Mouse (Mus musculus): ENCODE data around the gene Mettl15. TPM values are rescaled to one million over a fixed set of nuclear protein-coding genes. Genes with fewer than 3 reads are reported as not detected.

Gene Mettl15
- 7.7 and 8.5 TPM in 2 replicates for polyA plus RNA-seq (2012; rRNA removed)
- polyA plus RNA-seq (2014; fragmentation: Nextera tagmentation; extraction: Ambion mirVana), result 9.4 and 10.7 TPM in 2 replicates

DNA sequence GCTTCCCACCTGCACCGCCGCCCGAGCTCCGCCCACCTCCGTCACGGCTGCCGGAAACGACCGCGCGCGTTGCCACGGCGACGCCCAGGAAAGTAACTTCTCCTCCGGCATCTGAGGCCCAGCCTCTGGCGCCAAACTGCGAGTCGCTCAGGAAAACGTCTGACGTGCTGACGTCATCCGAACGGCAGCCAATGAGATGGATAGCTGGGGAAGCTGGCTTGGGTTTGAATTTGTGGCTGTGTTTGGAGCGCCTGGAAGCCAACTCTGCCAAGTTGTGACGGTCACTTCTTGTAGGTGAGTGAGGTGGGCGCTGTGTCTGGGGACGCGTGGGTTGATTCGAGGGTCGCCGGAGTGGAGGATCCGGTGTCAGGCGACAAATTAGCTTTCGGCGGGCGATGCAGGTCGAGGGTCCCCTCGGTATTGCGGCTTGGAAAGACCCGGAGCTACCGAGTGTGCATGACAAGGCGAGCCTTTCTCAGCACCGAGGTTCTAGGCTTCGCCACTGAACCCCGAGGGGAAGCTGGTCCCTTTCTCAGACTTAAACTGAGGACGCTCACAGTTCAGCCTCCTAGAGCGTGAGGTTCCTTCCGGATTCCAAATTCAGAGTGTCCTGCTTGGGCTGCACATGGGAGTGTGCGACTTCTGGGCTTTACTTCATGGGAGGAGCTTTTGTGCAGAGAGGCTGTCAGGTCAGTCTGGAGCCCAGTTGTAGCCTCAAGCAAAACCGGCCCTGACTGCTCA is at the start of gene Mettl15, which contains the start of gene Kif18a:
Gene Mettl15 (minus strand): TSS at position 149 of the 741 bp plus-strand sequence.
Gene Kif18a (plus strand): TSS at position 139 of the 741 bp plus-strand sequence.
- TF ChIP-seq POLR2A (IDR thresholded peaks at IDR 0.05; ENCODE audit: borderline replicate concordance, extremely low read depth, insufficient read depth, insufficient read length), result peak; percentile 62; the same call in 1 of the 2 replicates
- peak within 1 kb of the TSS; percentile 65 for H3K9ac ChIP-seq (ENCODE audit: low read depth, low read length, severe bottlenecking)
- no peaks in the 10 kb centered on the region for H3K27me3 ChIP-seq (ENCODE audit: control insufficient read depth, insufficient read depth, low read length)
- no peaks in the 10 kb centered on the region for H3K36me3 ChIP-seq (ENCODE audit: control insufficient read depth, insufficient read depth, low read length)
- peak; percentile 96 for DNase-seq (ENCODE audit: low spot score)
- H3K27ac ChIP-seq (replicated peaks; ENCODE audit: low read depth, low read length), result peak within 1 kb of the TSS; percentile 63
- WGBS, result 0% methylated on average over 51 of the region's 51 CpGs
- peak; percentile 97 for ATAC-seq (ENCODE audit: low FRiP score, low read depth)
- H3K4me1 ChIP-seq (ENCODE audit: control insufficient read depth, insufficient read depth, low read length), result no peaks in the 10 kb centered on the region
- peak within 1 kb of the TSS; percentile 59 for H3K4me3 ChIP-seq (replicated peaks; ENCODE audit: low read length)
- H3K4me2 ChIP-seq (replicated peaks; ENCODE audit: low read depth, low read length, severe bottlenecking), result peak within 1 kb of the TSS; percentile 50
- H3K9me3 ChIP-seq (ENCODE audit: control insufficient read depth, low read length), result no peaks in the 10 kb centered on the region

DNA sequence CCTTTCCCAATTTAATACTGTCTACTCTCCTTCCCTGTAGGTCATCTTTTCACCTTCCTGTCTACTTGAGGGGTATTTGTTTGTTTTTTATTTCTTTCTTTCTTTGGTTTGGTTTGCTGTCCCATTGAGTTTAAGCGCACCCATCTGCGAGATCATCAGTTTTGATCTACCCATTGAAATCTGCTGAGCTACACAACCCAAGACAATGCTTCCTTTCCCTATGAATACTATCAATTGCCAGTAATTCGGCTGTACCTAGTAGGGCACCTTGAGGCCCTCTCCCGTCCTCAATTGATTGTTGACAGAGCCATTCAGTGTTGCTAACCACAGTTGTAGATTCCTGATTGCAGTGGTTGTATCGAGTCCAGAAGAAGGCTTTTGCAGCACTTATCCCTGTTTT is 30.8 kb upstream of the Mettl15 start:
- 96% methylated on average over 5 of the region's 5 CpGs for WGBS
- H3K36me3 ChIP-seq (ENCODE audit: control insufficient read depth, insufficient read depth, low read length), result peaks cover 18% of the 10 kb centered on the region
- H3K9me3 ChIP-seq (ENCODE audit: control insufficient read depth, low read length), result no peaks in the 10 kb centered on the region
- ATAC-seq (ENCODE audit: low FRiP score, low read depth), result no peak
- H3K4me2 ChIP-seq (replicated peaks; ENCODE audit: low read depth, low read length, severe bottlenecking), result no peak overlapping the region
- H3K27ac ChIP-seq (replicated peaks; ENCODE audit: low read depth, low read length), result no peak overlapping the region
- H3K9ac ChIP-seq (ENCODE audit: low read depth, low read length, severe bottlenecking), result no peak overlapping the region
- no peaks in the 10 kb centered on the region for H3K4me1 ChIP-seq (ENCODE audit: control insufficient read depth, insufficient read depth, low read length)
- H3K27me3 ChIP-seq (ENCODE audit: control insufficient read depth, insufficient read depth, low read length), result no peaks in the 10 kb centered on the region
- H3K4me3 ChIP-seq (replicated peaks; ENCODE audit: low read length), result no peak overlapping the region
- no peak for DNase-seq (ENCODE audit: low spot score)
- TF ChIP-seq POLR2A (IDR thresholded peaks at IDR 0.05; ENCODE audit: borderline replicate concordance, extremely low read depth, insufficient read depth, insufficient read length), result no peak

DNA sequence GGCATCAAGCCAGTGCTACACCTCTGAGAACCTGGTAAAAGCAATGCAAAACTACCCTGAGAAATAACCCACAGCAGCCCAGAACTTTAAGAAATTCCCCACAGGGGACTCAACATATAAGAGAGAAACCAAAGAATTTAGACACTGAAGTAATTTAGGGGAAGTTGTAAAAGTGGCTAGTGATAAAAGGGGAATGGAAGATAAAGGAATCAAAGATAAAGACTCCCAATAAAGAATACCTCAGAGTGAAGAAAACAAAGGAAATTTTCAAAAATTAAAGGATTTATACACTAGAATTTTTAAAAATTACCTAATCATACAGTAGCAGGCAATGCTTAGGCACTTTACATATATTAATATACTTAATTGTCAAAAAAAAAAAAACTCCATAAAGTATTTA is 23.1 kb upstream of the Mettl15 start:
- Histone ChIP-seq H3K27ac (replicated peaks; ENCODE audit: low read depth, low read length) (no peak overlapping the region), H3K27me3 (ENCODE audit: control insufficient read depth, insufficient read depth, low read length) (no peaks in the 10 kb centered on the region), H3K9ac (ENCODE audit: low read depth, low read length, severe bottlenecking) (no peak overlapping the region), H3K4me2 (replicated peaks; ENCODE audit: low read depth, low read length, severe bottlenecking) (no peak overlapping the region), H3K4me1 (ENCODE audit: control insufficient read depth, insufficient read depth, low read length) (no peaks in the 10 kb centered on the region), H3K9me3 (ENCODE audit: control insufficient read depth, low read length) (no peaks in the 10 kb centered on the region), H3K4me3 (replicated peaks; ENCODE audit: low read length) (no peak overlapping the region), H3K36me3 (ENCODE audit: control insufficient read depth, insufficient read depth, low read length) (peaks cover 18% of the 10 kb centered on the region; the same call in 1 of the 2 replicates)
- no peak for TF ChIP-seq POLR2A (IDR thresholded peaks at IDR 0.05; ENCODE audit: borderline replicate concordance, extremely low read depth, insufficient read depth, insufficient read length)
- DNase-seq (ENCODE audit: low spot score) (no peak), ATAC-seq (ENCODE audit: low FRiP score, low read depth) (no peak)

DNA sequence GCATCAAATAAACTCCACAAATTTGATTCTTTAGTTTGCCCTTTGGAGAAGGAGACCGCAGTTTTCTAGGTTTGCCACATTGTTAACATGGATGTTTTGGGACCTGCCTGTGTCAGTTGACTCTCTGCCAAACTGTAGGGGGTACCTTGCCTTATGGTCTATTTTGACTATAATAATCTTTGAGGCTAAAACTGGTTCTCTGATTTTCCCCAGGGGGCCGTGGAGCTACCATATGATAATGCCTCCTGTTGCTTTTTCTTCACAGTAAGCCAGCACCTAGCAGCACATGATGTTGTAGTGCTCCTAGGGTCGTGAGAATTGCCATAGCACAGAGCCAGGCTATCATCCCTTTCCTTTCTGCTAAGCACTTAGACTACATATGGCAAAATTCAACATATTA is 21.7 kb upstream of the Mettl15 start:
- Histone ChIP-seq H3K4me1 (ENCODE audit: control insufficient read depth, insufficient read depth, low read length) (no peaks in the 10 kb centered on the region), H3K9ac (ENCODE audit: low read depth, low read length, severe bottlenecking) (no peak overlapping the region), H3K4me2 (replicated peaks; ENCODE audit: low read depth, low read length, severe bottlenecking) (no peak overlapping the region), H3K4me3 (replicated peaks; ENCODE audit: low read length) (no peak overlapping the region), H3K27me3 (ENCODE audit: control insufficient read depth, insufficient read depth, low read length) (no peaks in the 10 kb centered on the region), H3K27ac (replicated peaks; ENCODE audit: low read depth, low read length) (no peak overlapping the region), H3K36me3 (ENCODE audit: control insufficient read depth, insufficient read depth, low read length) (peaks cover 23% of the 10 kb centered on the region; the same call in 1 of the 2 replicates), H3K9me3 (ENCODE audit: control insufficient read depth, low read length) (no peaks in the 10 kb centered on the region)
- 82% methylated on average over 3 of the region's 3 CpGs for whole genome bisulfite sequencing
- TF ChIP-seq POLR2A (IDR thresholded peaks at IDR 0.05; ENCODE audit: borderline replicate concordance, extremely low read depth, insufficient read depth, insufficient read length), result no peak
- DNase-seq (ENCODE audit: low spot score), result no peak
- no peak for ATAC-seq (ENCODE audit: low FRiP score, low read depth)

DNA sequence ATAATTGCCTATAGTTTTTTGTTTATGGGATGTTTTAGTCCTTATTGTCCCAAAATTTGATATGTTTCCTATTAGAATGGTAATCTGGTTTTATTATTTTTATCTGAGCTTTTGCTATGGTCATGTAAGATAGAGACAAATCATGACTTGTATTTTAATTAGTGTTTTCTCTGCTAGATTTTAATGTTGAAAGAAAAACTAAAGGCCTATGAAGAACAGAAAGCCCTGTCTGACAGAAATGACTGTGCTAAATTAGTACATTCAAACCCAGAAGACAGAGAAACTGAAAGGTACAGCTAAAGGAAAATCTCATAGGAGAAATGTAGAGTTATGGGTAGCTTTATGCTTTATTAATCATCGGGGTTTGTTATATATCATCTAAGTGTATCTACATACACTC is 17.6 kb upstream of the Mettl15 start:
- H3K9me3 ChIP-seq (ENCODE audit: control insufficient read depth, low read length), result no peaks in the 10 kb centered on the region
- no peaks in the 10 kb centered on the region for H3K4me1 ChIP-seq (ENCODE audit: control insufficient read depth, insufficient read depth, low read length)
- no peaks in the 10 kb centered on the region for H3K27me3 ChIP-seq (ENCODE audit: control insufficient read depth, insufficient read depth, low read length)
- no peak for TF ChIP-seq POLR2A (IDR thresholded peaks at IDR 0.05; ENCODE audit: borderline replicate concordance, extremely low read depth, insufficient read depth, insufficient read length)
- H3K9ac ChIP-seq (ENCODE audit: low read depth, low read length, severe bottlenecking), result no peak overlapping the region
- no peak overlapping the region for H3K4me3 ChIP-seq (replicated peaks; ENCODE audit: low read length)
- no peak overlapping the region for H3K4me2 ChIP-seq (replicated peaks; ENCODE audit: low read depth, low read length, severe bottlenecking)
- H3K27ac ChIP-seq (replicated peaks; ENCODE audit: low read depth, low read length), result no peak overlapping the region
- peaks cover 19% of the 10 kb centered on the region for H3K36me3 ChIP-seq (ENCODE audit: control insufficient read depth, insufficient read depth, low read length)
- 96% methylated on average over 1 of the region's 1 CpGs for WGBS
- DNase-seq (ENCODE audit: low spot score), result no peak
- no peak for ATAC-seq (ENCODE audit: low FRiP score, low read depth)
